Mouse (Mus musculus): Measurements from ENCODE around the gene Ncbp3. TPM values are rescaled to one million over a fixed set of nuclear protein-coding genes. Genes with fewer than 3 reads are reported as not detected.

Gene Ncbp3
- polyA plus RNA-seq, 1 experiment: 7.7 TPM

DNA sequence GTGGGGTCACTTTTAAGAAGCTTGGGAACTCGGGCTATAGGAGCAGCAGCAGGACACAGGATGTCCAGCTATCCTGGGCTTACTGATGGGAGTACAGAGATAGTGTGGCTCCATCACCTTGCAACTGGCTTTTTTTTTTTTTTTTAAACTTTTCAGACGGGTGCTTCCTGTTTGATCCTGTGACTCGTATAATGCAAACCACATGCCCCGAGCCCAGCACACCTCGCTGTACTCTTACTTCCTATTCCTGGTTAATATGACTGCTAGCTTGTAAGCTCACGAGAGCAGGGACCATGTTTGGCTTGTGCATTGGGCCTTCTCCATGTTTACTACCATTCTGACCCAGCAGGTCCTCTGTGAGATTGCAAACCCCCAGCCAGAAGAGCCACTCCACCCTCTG lies 36.7 kb downstream of the Ncbp3 start:
- no peak for DNase-seq (ENCODE audit: extremely low spot score in 1 of 2, low spot score in 1 of 2)

DNA sequence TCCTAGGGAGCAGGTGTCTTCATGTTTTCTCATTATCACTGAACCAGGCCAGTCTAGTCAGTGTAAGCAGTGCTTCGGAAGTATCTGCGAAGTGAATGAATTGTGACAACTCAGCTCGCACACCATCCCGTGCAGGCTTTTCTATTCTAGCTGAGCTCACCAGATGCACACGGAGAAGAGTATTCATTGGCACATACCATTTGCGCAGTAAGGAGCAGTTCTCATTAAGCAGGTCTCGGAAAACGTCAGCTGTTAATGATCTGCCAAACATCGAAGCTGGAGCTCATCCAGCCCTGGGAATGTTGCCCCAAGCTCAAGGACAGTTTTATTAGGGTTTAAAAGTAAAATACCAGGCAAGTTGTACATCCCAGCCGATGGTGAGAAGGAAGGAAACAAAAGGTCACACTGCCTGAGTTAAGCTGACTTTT lies 37.2 kb downstream of the Ncbp3 start:
- DNase-seq (ENCODE audit: extremely low spot score in 1 of 2, low spot score in 1 of 2): no peak

DNA sequence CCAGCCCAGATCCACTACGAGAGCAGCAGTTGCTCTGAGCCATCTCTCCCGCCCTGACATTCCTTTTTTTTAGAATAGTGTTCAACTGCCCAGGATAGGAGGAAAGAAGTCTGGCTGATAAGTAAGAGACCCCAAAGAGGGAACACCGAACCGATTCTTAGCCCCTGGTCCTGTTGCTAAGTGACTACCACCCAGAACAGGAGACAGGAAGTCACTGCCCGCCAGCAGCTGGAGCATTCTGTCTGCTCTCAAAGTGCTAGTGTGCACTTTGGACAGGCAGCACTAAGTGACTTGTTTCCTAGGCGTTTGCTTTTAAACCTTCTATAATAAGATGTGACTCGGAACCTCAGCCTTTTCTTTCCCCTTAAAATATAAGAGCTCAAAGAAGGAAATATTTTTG lies 37.8 kb downstream of the Ncbp3 start:
- no peak for DNase-seq (ENCODE audit: extremely low spot score in 1 of 2, low spot score in 1 of 2)

DNA sequence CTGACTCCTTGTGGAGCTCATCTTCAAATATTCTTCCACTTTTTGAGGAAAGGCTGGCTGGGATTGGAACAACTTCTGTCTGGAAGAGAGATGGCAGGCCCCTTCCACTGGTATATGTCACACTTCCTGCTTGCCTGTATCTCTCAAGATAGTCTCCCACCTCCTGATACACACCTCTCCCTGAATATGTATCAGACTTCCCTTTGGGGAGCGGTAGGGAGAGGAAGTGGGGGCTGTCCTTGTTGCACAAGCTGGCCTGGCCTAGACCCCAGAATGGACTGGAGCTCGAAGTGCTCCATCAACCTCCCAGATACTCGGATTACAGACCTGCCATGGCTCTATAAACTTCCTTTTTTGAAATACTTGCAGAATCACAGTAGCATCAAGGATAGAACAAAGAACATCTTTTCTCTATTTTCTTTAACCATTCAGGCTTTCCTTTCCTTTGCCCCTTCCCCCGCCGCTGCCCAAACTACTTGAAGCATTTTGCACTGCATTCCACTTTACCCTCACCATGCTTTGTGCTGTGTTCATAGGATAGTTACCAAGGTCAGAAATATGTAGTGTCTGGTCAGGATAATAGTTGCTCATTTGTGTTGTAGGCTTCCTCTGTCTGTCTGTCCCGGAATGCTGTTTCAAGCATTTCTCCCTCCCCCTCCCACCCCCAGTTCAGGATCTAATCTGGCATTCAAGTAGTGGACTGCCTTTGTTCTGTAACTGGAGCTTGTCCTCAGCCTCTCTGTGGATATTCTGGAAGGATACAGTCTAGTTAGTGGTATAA lies 40.3 kb downstream of the Ncbp3 start:
- no peak for DNase-seq (ENCODE audit: extremely low spot score in 1 of 2, low spot score in 1 of 2)

DNA sequence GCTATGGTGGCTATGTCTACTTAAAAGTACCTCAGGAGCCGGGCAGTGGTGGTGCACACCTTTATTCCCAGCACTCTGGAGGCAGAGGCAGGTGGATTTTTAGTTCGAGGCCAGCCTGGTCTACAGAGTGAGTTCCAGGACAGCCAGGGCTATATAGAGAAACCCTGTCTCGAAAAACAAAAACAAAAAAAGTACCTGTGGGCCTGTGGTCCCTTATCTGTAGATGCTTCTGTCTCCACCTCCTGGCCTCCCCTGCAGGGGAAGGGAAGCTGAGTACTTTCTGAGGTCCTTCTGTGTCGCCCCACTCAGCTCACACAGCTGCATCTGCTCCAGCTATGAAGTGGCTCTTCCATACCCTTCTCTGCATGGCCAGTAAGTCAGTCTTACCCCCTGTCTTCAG lies 42.7 kb downstream of the Ncbp3 start, which contains the start of gene Itgae:
Gene Itgae, plus strand, starts transcription at position 301 of the 400 bp plus-strand sequence.
- DNase-seq (ENCODE audit: extremely low spot score in 1 of 2, low spot score in 1 of 2): no peak

DNA sequence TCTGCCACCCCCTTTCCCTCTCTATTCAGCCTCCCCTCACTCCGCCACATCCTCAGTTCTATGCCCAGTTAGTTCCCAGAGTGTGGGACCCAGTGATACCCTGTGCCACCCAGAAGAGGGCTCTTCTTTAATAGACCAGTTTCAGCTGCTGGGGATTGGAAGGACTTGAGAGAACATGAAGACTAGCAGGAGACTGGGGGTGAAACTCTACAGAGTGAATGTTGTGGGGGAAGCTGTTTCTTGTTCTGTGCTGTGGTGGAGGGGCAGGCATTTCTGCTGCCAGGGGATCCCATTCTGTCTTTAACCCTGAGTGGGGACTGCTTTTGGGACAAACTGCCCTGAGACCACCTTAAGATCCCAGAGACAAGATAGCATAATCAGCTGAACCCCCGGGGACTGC lies 43.2 kb downstream of the Ncbp3 start:
- DNase-seq (ENCODE audit: extremely low spot score in 1 of 2, low spot score in 1 of 2): no peak

DNA sequence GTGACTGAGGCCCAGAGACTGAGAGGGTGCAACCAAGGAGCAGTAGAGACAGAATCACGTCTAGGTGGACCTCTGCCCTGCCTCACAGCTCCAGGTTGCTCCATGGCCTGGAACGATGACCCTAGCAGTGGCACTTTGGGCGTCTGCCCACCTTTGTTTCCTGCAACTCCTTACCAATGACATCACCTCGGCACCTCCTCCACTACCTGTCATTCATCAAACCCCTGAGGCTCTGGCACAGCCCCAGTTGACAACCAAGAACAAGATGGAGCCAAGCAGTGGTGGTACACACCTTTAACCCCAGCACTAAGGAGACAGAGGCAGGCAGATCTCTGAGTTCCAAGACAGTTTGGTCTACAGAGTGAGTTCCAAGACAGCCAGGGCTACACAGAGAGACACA lies 44.5 kb downstream of the Ncbp3 start:
- DNase-seq (ENCODE audit: extremely low spot score in 1 of 2, low spot score in 1 of 2): no peak

DNA sequence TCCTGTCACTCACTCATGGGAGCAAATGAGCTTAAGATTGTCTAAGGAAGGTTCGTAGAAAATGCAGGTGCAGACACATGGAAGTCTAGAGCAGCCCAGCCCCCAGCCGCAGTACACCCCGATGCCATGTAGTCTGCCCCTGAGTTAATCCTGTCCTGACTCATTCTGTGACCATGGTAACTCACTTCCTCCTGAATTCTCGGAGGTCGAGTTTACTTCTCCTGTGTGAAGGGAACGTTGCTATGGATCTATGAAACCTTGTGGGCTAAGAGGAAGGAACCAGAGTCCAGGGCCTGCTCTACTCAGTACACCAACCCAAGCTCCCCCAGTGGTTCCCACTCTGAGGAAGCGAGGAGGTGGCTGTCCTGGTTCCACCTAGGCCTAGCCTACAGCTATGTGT lies 45.3 kb downstream of the Ncbp3 start:
- DNase-seq (ENCODE audit: extremely low spot score in 1 of 2, low spot score in 1 of 2): no peak

DNA sequence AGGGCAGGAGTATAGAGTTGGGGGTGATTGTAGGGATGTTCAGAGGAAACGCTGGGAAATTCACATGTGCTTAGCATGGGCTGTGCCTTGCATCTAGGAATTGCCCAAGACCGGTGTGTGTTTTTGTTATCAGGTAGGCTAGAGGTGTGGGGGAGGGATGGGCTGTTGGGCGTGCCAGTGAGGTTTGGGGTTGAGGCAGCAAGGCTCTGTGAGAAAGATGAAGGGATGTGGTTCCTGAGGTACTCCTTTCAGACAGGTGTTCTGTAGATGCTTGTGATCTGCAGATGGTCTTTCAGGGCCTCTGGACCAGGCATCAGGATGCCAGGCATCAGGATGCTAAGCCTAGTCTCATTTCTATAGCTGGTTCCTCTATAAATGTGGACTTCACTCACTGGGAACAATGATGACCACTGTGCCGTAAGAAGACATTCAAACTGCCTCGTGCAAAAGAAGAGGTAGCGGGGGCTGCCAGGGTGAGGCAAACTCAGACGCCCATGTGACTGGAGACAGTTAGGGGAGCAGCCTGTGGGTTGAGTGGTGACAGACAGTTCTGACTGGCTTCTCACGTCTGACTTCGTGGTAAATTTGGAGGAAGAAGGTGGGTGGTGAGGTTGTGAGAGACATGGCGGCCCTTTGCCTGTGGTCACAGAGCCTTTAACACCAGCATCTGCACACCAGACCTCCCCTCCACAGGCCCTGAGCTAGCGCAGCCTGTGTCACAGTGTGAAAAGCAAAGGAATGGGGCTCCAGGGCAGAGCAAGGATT lies 46.8 kb downstream of the Ncbp3 start:
- no peak for DNase-seq (ENCODE audit: extremely low spot score in 1 of 2, low spot score in 1 of 2)

DNA sequence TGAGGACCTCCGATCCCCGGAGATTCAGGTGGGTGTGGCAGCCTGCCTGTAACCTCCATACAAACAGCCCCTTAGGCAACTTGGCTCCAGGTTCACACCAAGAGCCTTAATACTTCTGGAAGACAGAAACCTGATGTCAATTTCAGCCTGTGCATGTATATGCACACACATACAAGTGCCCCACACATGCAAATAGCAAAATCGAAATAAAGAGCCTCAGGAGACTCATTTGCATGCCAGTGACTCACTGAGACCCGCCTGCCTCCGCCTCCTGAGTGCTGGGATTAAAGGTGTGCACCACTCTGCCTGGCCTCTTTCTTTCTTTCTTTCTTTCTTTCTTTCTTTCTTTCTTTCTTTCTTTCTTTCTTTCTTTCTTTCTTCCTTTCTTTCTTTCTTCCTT lies 51.3 kb downstream of the Ncbp3 start:
- DNase-seq (ENCODE audit: extremely low spot score in 1 of 2, low spot score in 1 of 2): no peak

DNA sequence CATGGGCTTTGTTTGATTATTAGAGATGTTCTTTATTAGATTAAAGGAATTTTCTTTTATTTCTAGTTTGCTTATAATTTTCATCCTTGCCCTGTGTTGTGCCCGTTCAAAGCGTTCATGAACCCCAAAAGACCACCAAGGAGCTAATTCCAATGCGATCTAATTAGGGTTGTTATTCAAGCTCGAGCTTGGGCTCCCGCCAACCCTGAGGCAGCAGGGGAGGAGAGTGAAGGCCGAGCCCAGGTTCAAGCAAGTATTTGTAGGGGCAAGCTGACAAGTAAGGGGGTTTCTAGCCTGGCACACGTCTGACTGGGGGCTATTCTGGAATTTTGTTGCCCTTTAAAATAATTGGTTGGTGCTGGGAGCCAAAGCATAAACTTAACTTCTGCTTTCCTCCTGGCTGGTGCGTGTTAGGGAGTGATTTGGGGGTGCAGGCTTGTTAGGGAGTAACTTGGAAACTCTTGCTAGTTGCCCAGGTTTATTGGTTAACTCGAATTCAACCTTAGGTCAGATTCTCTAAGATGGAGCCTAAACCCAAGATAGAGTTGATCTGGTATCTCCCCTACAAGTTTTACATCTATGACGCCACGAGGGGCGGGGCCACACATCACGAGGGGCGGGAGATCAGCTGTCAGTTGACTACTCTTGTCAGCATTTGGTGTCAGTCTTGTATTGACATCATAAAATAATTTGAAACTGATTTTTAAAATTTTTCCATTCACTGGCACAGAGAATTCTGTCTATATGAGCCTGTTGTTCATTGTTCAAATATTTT lies 52.6 kb downstream of the Ncbp3 start:
- DNase-seq (ENCODE audit: extremely low spot score in 1 of 2, low spot score in 1 of 2): no peak

DNA sequence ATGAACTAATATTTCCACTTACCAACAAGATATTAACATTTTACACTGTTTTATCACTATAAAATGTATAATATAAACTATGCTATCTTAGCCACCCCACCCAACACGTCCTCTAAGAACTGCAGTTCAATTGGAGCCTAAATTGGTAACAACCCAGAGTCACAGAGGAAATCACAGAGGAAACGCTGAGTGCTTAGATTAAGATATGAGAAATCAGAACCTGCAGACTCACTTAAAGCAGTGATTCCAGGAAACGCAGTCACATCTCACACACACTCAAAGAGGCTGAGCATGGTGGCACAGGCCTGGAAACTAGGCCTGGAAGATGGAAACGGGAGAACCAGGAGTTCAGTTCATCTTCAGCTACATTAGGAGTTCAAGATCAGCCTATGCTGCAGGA lies 53.7 kb downstream of the Ncbp3 start:
- no peak for DNase-seq (ENCODE audit: extremely low spot score in 1 of 2, low spot score in 1 of 2)

DNA sequence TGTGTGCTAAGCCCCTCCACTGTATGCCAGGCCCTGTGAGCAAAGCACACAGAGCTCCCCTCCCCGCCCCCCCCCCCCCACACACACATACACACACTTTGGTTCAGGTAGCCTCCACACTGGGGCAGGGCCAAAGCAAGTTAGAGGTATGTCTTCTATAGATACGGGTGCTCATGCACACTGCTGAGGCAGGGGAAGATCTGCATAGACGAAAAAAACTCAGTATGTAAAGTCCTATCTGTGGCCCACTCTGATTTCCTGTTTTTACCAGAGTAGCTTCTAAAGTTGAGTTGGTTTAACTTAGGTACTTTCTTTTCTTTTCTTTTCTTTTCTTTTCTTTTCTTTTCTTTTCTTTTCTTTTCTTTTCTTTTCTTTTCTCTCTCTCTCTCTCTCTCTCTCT lies 57.7 kb downstream of the Ncbp3 start:
- no peak for DNase-seq (ENCODE audit: extremely low spot score in 1 of 2, low spot score in 1 of 2)

DNA sequence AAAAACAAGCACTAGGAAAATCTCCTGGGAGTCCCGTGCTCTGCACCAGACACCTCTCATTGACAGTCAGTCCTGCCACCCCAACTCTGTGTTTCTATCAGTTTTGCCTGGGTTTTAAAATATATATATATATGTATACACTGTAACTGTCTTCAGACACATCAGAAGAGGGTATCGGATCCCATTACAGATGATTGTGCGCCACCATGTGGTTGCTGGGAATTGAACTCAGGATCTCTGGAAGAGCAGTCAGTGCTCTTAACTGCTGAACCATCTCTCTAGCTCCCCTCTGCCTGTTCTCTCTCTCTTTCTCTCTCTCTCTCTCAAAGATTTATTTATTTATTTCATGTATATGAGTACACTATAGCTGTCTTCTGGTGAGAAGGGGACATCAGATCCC lies 59.8 kb downstream of the Ncbp3 start:
- DNase-seq (ENCODE audit: extremely low spot score in 1 of 2, low spot score in 1 of 2): peak in 1 of 2 experiments; percentile 78

DNA sequence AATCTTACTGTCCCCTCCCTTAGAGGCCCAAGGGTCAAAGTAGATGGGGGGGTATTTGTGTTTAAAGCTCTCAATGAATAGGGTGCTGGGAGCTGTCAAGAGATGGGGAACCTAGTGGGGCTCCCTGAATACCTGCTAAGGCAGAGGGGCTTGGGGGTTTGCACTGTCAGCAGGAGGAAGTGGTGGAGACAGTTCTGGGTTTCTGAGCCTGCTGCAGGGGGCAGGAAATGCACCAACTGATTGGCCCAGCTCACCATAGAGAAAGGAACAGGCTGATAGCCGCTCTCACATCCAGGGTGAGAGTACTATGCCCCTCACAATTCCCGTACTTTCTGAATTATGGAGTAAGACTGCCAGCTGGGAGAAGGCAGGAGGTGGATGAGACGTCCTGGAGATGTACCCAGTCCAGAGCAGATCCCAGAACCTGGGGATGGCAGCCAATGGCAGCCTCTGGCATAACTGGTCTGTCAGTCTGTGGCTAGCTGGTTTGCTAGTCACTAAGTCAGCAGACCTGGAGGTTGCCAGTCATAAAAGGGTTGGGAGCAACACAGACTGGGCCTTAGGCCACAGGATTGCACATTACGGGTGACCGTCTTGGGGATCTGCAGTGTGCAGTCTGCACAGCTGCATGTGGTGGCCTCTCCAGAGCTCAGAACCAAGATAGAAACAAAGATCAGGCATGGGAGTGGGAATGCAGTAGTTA lies 60.8 kb downstream of the Ncbp3 start:
- DNase-seq (ENCODE audit: extremely low spot score in 1 of 2, low spot score in 1 of 2): no peak

DNA sequence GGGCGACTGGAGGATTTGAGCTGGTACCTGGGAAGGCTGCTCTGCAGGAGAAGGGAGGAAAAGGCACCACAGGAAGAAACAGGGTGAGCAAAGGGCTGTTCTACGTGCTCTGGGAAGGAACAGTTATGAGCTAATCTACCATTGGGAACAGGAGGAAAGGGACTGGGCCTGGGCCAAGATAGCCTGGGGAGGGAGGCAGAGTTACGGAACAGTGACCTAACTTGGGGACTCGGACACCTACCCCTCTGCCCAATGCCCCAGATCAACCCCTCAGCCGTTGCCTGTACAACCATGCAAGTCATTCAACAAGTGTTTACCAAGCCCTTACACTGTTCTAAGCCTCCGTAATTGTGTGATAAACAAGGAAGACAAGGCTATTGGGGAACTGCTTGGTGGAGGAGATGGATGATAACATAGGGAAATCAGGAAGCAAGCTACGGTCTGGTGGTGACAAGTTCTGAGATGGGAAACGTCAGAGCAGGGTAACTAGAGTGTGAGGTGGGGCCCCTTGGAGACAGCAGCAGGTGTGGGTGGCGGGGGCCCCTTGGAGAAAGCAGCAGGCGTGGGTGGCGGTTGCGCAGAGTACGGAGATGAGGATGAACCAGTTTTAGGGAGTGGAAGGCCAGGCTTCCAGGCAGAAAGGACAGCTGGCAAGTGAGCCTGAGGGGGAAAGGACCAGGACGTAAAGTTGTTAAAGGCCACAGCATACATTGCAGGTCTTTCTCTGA lies 61.5 kb downstream of the Ncbp3 start:
- no peak for DNase-seq (ENCODE audit: extremely low spot score in 1 of 2, low spot score in 1 of 2)

DNA sequence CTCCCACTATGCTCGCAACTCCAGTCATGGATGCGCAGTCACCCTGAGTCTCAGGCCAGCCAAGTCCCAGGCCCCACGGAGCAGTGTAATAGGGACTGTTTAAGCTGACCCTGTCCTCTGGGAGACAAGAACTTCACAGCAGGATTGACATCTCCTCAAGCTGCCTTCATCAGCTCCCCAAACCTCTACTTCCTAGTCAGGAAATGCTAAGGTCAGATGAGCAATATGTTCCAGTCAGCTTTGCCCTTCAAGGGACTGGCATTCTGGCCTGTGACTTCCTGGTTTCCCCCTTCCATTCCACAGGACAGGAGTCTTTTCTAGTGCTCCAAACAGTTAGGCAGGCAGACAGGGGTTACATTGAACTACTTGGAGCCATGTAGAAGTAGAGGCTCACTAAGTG lies 62.4 kb downstream of the Ncbp3 start:
- no peak for DNase-seq (ENCODE audit: extremely low spot score in 1 of 2, low spot score in 1 of 2)

DNA sequence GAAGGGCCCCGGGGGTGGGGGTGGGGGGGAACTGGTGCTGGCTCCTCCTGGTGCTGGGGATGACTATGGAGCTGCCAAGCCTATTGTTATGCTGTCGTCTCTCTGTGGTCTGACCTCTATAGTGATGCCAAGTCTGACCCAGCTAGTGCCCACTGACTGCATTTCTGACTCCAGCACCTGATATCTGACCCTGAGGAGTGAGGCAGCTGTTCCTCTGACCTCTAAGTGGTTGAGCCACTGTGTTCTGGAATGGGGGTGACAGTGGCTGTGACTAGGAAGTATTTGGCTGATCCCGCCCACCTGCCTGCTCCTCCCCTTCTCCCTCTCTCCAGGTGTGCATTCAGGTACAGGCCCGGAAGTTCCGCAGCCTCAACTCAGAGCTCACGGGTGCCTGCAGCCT lies 63.8 kb downstream of the Ncbp3 start:
- no peak for DNase-seq (ENCODE audit: extremely low spot score in 1 of 2, low spot score in 1 of 2)

DNA sequence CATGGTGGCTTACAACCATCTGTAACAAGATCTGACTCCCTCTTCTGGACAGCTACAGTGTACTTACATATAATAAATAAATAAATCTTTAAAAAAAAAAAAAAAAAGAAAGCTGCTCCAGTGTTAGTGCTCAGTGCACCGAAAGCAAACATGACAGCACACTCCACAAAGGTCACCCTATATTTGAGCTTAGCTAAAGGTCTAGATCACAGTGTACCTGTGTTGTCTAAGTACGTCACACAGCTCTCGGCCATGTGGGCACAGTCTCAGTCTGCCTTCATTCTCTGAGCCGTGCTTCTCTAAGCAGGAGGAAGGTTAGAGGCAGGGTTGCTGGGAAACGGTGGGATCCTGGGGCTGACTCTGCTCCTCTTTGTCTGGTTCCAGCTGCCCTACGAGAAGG lies 78.9 kb downstream of the Ncbp3 start:
- DNase-seq (ENCODE audit: extremely low spot score in 1 of 2, low spot score in 1 of 2): no peak

DNA sequence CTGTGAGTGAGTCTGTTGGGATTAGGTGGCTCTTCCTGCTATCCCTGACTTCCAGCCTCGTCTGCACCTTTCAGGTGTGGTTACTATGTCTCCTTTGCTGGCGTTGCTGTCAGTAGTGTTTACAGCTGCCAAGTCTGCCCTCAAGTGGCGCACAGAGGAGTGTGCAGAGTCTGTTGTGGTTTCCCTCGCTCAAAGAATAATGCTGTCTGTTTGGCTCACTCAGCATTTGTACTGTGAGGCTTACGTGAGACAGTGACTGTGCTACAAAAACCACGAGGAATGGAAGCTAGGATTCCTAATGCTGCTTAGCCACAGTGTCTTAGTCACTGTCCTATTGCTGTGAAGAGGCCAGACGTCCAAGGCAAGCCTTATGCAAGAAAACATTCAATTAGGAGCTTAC lies 83.4 kb downstream of the Ncbp3 start:
- peak in 1 of 2 experiments; percentile 34 for DNase-seq (ENCODE audit: extremely low spot score in 1 of 2, low spot score in 1 of 2)

Data from frontal cortex, adult 2 months (tissue).